Comparison of ENCODE assay signal across 21 mouse cellular contexts in genomic region chr8:122544138-122544537, GRCm38 (mm10).
"Had no signal": no experiment of that assay in that cellular context is flagged by ENCODE, and none has a peak within 500 bp of the region (broad histone marks: within the 10 kb centered on the region; RNA-seq: fewer than 3 reads in every experiment).

No protein-coding gene starts in this region.

- H3K4me2 ChIP-seq: limb, embryonic 15.5 days; midbrain, embryonic 11.5 days; neural tube, embryonic 12.5 days; neural tube, embryonic 15.5 days had no signal

- DNase-seq: kidney, adult 2 months; kidney, postnatal 25 days; layer of hippocampus, adult 9-11 months; lung, adult 2 months; lung, postnatal 14 days; lung, postnatal 4 days; midbrain, embryonic 14.5 days; right cerebral cortex, adult 18-20 months; right cerebral cortex, postnatal 14 days; right cerebral cortex, postnatal 4 days; thymus, adult 2 months; thymus, postnatal 14 days; thymus, postnatal 4 days had no signal

- H3K27me3 ChIP-seq: limb, embryonic 15.5 days had no signal

- H3K36me3 ChIP-seq: neural tube, embryonic 12.5 days; neural tube, embryonic 15.5 days had no signal

- H3K9ac ChIP-seq: limb, embryonic 15.5 days; neural tube, embryonic 12.5 days; neural tube, embryonic 15.5 days had no signal

- H3K9me3 ChIP-seq: limb, embryonic 15.5 days; neural tube, embryonic 12.5 days; neural tube, embryonic 15.5 days had no signal

- H3K4me3 ChIP-seq: layer of hippocampus, adult 2 months; limb, embryonic 15.5 days; neural tube, embryonic 12.5 days; neural tube, embryonic 15.5 days had no signal

- ATAC-seq: intestine, postnatal 0 days had no signal

- H3K27ac ChIP-seq: kidney, postnatal 0 days; layer of hippocampus, adult 2 months; limb, embryonic 15.5 days; neural tube, embryonic 12.5 days; neural tube, embryonic 15.5 days; stomach, postnatal 0 days had no signal
